Mouse (Mus musculus) cortical plate, adult 2 months (tissue): Measurements from ENCODE around the gene Creb3. TPM values are rescaled to one million over a fixed set of nuclear protein-coding genes. Genes with fewer than 3 reads are reported as not detected.
"Not testable (repeated sequence)": the region's sequence is repeated elsewhere in the genome, so short reads cannot be mapped to it uniquely, and the experiment has no call there.

Source experiments
- H3K27ac ChIP-seq: fragments of 200-500 bp; 2 replicates; pipeline ENCODE4 v1.5.1; 2012; ENCODE audit warnings: low read length, control low read depth, inconsistent platforms; ENCODE audit not compliant: insufficient read depth
- H3K4me1 ChIP-seq: fragments of 200-500 bp; 2 replicates; pipeline ENCODE4 v1.6.1; 2011; ENCODE audit warnings: low read length; ENCODE audit not compliant: control insufficient read depth, insufficient read depth
- H3K4me3 ChIP-seq: fragments of 200-500 bp; 2 replicates; pipeline ENCODE4 v1.5.1; 2011; ENCODE audit warnings: mild to moderate bottlenecking, low read length, control low read depth; ENCODE audit not compliant: insufficient read depth
- CTCF ChIP-seq: fragments of 200-500 bp; IDR thresholded peaks from 2 replicates; pipeline ENCODE4 v1.5.1; 2011; ENCODE audit warnings: mild to moderate bottlenecking, control low read depth, low read length; ENCODE audit not compliant: insufficient read depth; ENCODE audit errors: extremely low read depth
- POLR2A ChIP-seq: fragments of 200-500 bp; IDR thresholded peaks from 2 replicates; pipeline ENCODE4 v1.6.1; 2011; ENCODE audit warnings: mild to moderate bottlenecking, low read length, control low read depth; ENCODE audit not compliant: insufficient read depth; ENCODE audit errors: extremely low read depth
- polyA plus RNA-seq: library from polyadenylated mRNA; depleted of rRNA; stranded (reverse); fragments of >200 nt; gene quantifications from 2 replicates; pipeline ENCODE4 v1.2.3, GENCODE M21; 2012

Creb3 gene
- polyA plus RNA-seq, 1 experiment: 65.9 TPM

GRCm38 (mm10) chr4:43530081-43530501 is 32.0 kb upstream of the Creb3 start:
- Histone ChIP-seq H3K4me3 (no peak overlapping the region), H3K4me1 (no peaks in the 10 kb centered on the region), H3K27ac (no peak overlapping the region)
- TF ChIP-seq POLR2A (no peak), CTCF (no peak)

DNA sequence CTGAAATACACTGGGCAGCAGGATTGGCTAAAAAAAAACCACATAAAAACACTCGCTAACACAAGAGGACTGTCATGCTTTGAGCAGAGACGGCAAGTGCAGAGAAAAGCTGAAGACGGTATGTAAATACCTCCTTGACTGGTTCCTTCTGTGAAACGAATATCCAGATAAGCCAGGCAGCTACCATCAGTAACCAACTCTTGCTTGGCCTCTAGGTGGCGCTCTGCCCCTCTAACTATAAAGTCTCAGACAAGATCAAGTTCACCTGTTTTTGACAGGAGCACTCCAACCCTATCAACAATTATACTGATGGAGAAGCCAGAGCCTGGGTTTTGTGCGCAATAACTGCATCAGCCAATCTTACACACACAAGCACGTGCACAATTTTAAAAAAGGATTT is 31.6 kb upstream of the Creb3 start:
- H3K27ac ChIP-seq: no peak overlapping the region
- H3K4me1 ChIP-seq: no peaks in the 10 kb centered on the region
- TF ChIP-seq POLR2A (no peak), CTCF (peak; percentile 82)
- H3K4me3 ChIP-seq: no peak overlapping the region

GRCm38 (mm10) chr4:43533270-43533669 is 28.9 kb upstream of the Creb3 start:
- no peak overlapping the region for H3K4me3 ChIP-seq
- no peak overlapping the region for H3K27ac ChIP-seq
- H3K4me1 ChIP-seq: no peaks in the 10 kb centered on the region
- TF ChIP-seq POLR2A: no peak

- no peak for TF ChIP-seq CTCF
- TF ChIP-seq POLR2A: no peak
- Histone ChIP-seq H3K27ac (no peak overlapping the region), H3K4me3 (no peak overlapping the region), H3K4me1 (no peaks in the 10 kb centered on the region)
These were observed 26.5 kb upstream of the Creb3 start for GRCm38 (mm10) chr4:43535628-43536027.

GRCm38 (mm10) chr4:43536031-43536430 is 26.1 kb upstream of the Creb3 start:
- Histone ChIP-seq H3K4me3 (no peak overlapping the region), H3K27ac (no peak overlapping the region), H3K4me1 (no peaks in the 10 kb centered on the region)
- TF ChIP-seq POLR2A (no peak), CTCF (no peak)

DNA sequence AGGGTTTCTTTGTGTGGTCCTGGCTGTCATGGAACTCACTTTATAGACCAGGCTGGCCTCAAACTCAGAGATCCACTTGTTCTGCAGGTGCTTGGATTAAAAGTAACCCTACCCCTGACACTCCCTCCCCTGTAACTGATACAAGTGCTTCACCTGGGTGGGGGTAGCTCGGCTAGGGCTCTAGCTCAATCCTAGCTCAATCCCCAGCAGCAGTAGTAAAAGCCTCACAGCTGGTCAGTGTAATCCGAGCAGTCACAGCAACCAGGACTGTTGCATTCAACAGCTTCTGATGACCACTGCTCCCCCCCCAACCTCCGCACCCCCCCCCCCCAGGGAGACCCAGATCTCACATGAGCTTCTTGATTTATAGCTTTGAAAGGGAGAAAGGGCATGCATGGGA is 20.1 kb upstream of the Creb3 start:
- Histone ChIP-seq H3K4me1 (no peaks in the 10 kb centered on the region), H3K4me3 (no peak overlapping the region), H3K27ac (no peak overlapping the region)
- TF ChIP-seq CTCF: no peak
- no peak for TF ChIP-seq POLR2A

DNA sequence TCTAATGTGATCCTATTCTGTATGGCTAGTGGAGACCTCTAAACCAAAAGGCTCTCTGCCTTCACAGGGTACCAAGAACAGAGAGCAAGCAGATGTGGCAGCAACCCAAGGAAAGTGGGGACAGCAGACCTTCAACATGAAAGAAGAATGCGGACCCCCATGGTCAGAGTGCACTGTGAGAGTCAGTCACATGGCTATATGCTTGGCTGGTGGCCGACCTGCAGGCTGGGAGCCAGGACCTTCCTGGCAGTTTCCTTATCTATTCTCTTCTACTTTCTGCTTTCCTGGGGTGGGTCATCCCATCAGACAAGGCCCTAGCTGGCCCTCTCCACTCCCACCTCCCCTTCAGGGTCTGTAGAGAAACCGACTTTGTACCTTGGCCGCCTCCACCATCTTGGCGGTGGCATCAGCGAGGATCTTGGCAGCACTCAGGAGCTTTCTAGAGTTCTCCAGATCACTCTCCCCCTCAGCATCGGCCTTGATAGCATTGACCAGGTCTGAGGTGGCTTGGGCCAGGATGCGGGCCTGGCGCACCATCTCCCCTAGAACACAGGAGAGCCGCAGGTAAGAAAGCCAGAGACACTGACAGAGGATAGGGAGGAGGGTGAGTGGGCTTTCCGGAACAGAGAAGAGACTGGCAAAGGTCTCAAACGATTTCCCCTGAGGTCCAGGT is 15.6 kb upstream of the Creb3 start:
- Histone ChIP-seq H3K27ac (no peak overlapping the region), H3K4me1 (no peaks in the 10 kb centered on the region), H3K4me3 (no peak overlapping the region)
- TF ChIP-seq CTCF: no peak

DNA sequence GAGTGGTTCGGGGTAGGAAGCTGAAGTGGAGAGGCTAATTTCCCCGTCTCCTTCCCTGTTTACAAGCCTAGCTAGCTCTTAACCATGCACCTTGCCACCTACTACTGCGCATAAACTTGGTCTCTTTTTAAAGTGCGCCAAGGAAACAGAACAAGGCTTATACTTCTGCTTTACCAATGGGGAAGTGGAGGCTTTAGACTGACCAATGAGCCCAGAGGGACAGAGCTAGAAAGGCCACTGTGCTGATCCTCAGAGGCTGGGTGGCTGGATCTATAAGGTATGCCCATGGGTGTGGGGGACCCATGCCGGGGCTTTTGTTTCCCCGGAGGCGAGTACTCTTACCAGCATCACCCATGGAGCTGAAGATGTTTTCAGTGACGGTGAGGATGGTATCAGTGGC is 15.0 kb upstream of the Creb3 start:
- no peak overlapping the region for H3K4me3 ChIP-seq
- no peak overlapping the region for H3K27ac ChIP-seq
- H3K4me1 ChIP-seq: no peaks in the 10 kb centered on the region
- TF ChIP-seq POLR2A (no peak), CTCF (no peak)

DNA sequence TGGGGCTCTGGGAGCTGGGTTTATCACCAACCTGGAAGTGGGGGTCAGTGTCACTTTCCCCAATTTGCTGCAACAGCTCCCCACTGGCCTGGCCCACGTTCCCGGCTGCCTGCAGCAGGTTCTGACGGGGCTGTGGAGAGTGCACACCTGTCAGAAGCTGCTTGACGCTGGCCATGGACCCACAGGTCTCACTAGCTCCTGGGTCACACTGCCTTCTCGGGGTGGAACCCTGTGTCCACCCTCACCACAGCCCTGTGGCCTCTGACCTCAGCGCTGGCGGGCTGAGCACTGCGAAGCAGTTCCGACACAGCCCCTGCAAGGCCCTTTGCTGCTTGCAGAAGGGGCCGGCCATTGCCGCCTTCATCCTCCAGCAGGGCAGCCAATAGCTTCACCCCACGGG is 13.1 kb upstream of the Creb3 start:
- no peak for TF ChIP-seq POLR2A
- TF ChIP-seq CTCF: no peak
- H3K4me1 ChIP-seq: no peaks in the 10 kb centered on the region
- no peak overlapping the region for H3K4me3 ChIP-seq
- no peak overlapping the region for H3K27ac ChIP-seq

DNA sequence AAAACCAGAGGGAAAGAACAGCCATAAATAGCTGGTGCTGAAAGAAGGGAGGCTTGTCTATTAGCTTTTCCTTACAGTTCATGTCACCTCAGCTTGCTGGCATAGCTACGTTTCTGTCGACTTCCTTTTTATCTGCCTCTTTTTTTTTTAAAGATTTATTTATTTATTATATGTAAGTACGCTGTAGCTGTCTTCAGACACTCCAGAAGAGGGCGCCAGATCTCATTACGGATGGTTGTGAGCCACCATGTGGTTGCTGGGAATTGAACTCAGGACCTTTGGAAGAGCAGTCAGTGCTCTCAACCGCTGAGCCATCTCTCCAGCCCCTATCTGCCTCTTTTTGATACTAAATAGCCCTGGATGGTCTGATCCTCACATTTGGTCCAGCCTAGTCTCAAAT is 10.3 kb upstream of the Creb3 start:
- not testable (repeated sequence) for H3K4me1 ChIP-seq, H3K27ac ChIP-seq, H3K4me3 ChIP-seq

DNA sequence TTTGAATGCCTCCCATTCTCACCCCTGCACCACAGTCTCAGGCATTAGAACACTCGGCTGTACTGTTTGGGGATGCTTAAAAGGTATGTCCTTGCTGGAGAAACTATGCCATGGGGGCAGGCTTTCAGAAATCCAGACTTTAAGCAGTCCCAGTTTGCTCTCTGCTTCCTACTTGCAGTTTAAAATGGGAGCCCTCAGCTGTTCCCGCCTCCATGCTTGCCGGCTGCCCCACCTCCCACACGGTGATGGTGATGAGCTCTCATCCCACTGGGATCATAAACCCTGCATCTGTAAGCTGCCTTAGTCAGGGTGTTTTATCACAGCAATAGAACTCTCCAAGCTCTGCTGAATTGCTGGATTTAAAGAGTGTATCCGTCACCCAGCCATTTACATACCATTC is 9.7 kb upstream of the Creb3 start:
- H3K27ac ChIP-seq: peak overlapping the region; percentile 28; the same call in 1 of the 2 replicates
- H3K4me3 ChIP-seq: no peak overlapping the region
- H3K4me1 ChIP-seq: no peaks in the 10 kb centered on the region; the same call in 1 of the 2 replicates
- TF ChIP-seq CTCF (no peak), POLR2A (no peak)
